Mouse (Mus musculus) forebrain, embryonic 15.5 days (tissue): Measurements from ENCODE around the gene Aldh1l1. TPM values are rescaled to one million over a fixed set of nuclear protein-coding genes. Genes with fewer than 3 reads are reported as not detected.

Experiments
- ATAC-seq: fragments of 200-750 bp; cut with Nextera tagmentation; replicated peaks from 2 replicates; pipeline ENCODE4 v1.8.0; 2017; ENCODE audit warnings: mild to moderate bottlenecking, moderate TSS enrichment, moderate library complexity
- H3K27ac ChIP-seq: fragments of 300-500 bp; sonication (generic); replicated peaks from 2 replicates; pipeline ENCODE4 v1.5.1; 2015; ENCODE audit warnings: mild to moderate bottlenecking, inconsistent platforms
- H3K27me3 ChIP-seq: fragments of 300-500 bp; sonication (generic); 2 replicates; pipeline ENCODE4 v1.6.1; 2015; ENCODE audit warnings: inconsistent platforms
- H3K36me3 ChIP-seq: fragments of 300-500 bp; sonication (generic); 2 replicates; pipeline ENCODE4 v1.6.1; 2015; ENCODE audit warnings: mild to moderate bottlenecking, inconsistent platforms
- H3K4me1 ChIP-seq: fragments of 300-500 bp; sonication (generic); 2 replicates; pipeline ENCODE4 v1.6.1; 2015; ENCODE audit warnings: inconsistent platforms
- H3K4me2 ChIP-seq: fragments of 300-500 bp; sonication (generic); replicated peaks from 2 replicates; pipeline ENCODE4 v1.6.1; 2015; ENCODE audit warnings: mild to moderate bottlenecking, inconsistent platforms
- H3K4me3 ChIP-seq: fragments of 300-500 bp; sonication (generic); 2 replicates; pipeline ENCODE4 v1.5.1; 2015; ENCODE audit warnings: mild to moderate bottlenecking, inconsistent platforms
- H3K9ac ChIP-seq: fragments of 300-500 bp; sonication (generic); replicated peaks from 2 replicates; pipeline ENCODE4 v1.6.1; 2015; ENCODE audit warnings: mild to moderate bottlenecking, inconsistent platforms
- H3K9me3 ChIP-seq: fragments of 300-500 bp; sonication (generic); 2 replicates; pipeline ENCODE4 v1.6.1; 2016; ENCODE audit warnings: inconsistent platforms
- WGBS: fragments of 180-500 bp; shearing (Covaris S2); methylation state at CpG from one replicate; pipeline ENCODE4 v1.1.7; 2015; ENCODE audit warnings: mixed read lengths; 5-methylcytosine and 5-hydroxymethylcytosine counted together
- polyA plus RNA-seq: library from polyadenylated mRNA; unstranded; fragments of >200 nt; fragmentation: Nextera tagmentation; extraction: Ambion mirVana; gene quantifications from 2 replicates; pipeline ENCODE4 v1.2.1, GENCODE M21; 2015

The Aldh1l1 gene
- polyA plus RNA-seq, 1 experiment from 2014 or later, result 35.6 TPM

DNA sequence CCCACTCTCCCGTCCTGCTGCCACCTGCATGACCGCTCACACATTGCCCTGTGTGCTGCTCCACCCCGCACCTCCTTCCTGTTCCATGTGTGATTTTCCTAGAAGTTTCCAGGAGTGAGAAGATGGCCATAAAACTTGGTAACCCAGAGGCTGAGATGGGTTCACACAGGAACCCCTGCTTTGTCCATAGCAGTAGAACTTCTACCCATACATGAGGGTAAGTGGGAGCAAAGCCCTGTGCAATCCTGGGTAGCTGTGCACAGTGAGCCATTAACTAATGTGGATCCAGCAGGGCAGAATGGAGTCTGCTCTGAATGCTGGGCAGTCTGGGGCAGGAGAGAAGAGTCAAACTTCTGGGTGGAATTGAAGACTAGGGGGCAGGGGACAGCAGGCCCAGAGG, 8.3 kb downstream of the Aldh1l1 start:
- Histone ChIP-seq H3K4me1 (peaks cover 27% of the 10 kb centered on the region), H3K27ac (0 out of 2 replicates have a peak overlapping the region, but pooled peaks have one; percentile 32), H3K27me3 (no peaks in the 10 kb centered on the region), H3K4me3 (no peak overlapping the region), H3K9ac (no peak overlapping the region), H3K4me2 (no peak overlapping the region), H3K36me3 (no peaks in the 10 kb centered on the region), H3K9me3 (no peaks in the 10 kb centered on the region)
- 92% methylated on average over 3 of the region's 3 CpGs for WGBS
- no peak for ATAC-seq

DNA sequence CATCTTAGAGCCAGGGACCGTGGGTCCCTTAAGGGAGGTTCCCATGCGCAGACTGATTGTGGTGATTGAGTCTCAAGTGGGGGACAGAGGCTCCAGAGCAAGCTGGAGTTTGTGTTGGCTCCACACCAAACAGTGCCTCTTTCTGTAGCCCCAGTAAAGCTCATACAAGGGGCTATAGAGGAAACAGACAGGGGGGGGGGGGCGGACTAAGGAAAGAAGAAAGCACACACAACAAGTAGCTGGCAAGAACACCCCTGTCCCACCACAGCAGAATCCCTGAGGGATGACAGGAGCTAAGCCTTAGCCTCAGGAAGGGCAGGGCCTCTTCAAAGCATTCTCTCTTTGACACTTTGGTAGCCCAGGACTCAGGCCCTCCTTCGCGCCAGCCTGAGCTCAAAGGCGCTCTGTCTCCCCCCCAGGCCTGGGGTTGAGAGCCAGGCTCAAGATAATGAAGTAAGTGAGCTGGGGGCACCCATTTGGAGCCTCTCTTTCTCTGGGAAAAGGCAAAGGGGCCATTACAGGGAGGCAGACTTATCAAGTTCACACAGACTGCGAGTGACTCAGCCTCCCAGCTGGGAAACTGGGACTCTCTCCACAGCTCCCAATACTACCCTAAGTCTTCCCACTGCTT, 9.2 kb downstream of the Aldh1l1 start:
- ATAC-seq, result peak; percentile 70
- 38% methylated on average over 7 of the region's 7 CpGs for WGBS
- no peaks in the 10 kb centered on the region for H3K27me3 ChIP-seq
- H3K4me3 ChIP-seq, result no peak overlapping the region
- H3K4me2 ChIP-seq, result no peak overlapping the region
- no peaks in the 10 kb centered on the region for H3K9me3 ChIP-seq
- no peaks in the 10 kb centered on the region for H3K36me3 ChIP-seq
- peaks cover 33% of the 10 kb centered on the region for H3K4me1 ChIP-seq
- peak overlapping the region; percentile 32 for H3K27ac ChIP-seq
- no peak overlapping the region for H3K9ac ChIP-seq

DNA sequence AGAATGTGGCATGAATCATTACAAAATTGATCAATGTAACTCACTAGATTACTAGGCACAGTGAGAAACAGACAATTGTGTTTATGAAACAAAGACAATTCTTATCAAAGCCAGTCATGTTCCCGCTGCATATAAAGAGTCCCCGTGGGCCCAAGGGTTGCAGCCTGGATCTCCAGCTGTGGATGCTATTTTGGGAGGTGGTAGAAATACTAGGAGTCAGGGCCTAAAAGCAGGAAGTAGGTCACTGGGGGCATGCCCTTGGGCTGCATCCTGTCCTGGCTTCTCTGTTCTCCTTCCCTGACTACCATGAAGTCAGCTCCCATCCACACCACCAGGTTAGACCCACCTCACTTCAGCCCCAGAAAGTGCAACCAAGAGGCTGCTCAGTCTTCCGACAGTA, 10.0 kb downstream of the Aldh1l1 start:
- ATAC-seq, result no peak
- Histone ChIP-seq H3K9ac (no peak overlapping the region), H3K4me1 (peaks cover 26% of the 10 kb centered on the region), H3K4me3 (no peak overlapping the region), H3K4me2 (no peak overlapping the region), H3K27ac (no peak overlapping the region), H3K9me3 (no peaks in the 10 kb centered on the region), H3K27me3 (no peaks in the 10 kb centered on the region), H3K36me3 (no peaks in the 10 kb centered on the region)
- 68% methylated on average over 3 of the region's 3 CpGs for WGBS

DNA sequence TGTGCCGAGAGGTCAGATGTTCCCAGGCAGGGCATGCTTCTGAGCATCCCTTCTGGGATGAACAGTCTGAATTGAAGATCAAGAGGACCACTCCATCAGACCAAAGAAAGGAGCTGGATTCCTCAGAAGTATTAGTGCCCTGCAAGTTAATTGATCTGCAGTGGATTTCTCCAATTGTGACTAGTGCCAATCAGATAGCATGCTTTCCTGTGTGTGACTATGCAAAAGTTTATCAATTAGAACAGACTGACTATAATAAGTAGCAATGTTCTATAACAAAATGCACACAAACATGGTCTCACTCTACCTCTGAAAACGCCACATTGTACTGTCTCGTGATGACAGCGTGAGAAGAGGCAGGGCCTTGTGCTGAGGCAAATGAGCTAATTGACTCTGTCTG, 13.3 kb downstream of the Aldh1l1 start:
- Histone ChIP-seq H3K27me3 (no peaks in the 10 kb centered on the region), H3K9me3 (no peaks in the 10 kb centered on the region), H3K4me1 (peaks cover 25% of the 10 kb centered on the region), H3K4me3 (no peak overlapping the region), H3K9ac (no peak overlapping the region), H3K4me2 (no peak overlapping the region), H3K36me3 (no peaks in the 10 kb centered on the region), H3K27ac (no peak overlapping the region)
- no peak; the same call in 1 of the 2 replicates for ATAC-seq
- 30% methylated on average over 4 of the region's 4 CpGs for WGBS

DNA sequence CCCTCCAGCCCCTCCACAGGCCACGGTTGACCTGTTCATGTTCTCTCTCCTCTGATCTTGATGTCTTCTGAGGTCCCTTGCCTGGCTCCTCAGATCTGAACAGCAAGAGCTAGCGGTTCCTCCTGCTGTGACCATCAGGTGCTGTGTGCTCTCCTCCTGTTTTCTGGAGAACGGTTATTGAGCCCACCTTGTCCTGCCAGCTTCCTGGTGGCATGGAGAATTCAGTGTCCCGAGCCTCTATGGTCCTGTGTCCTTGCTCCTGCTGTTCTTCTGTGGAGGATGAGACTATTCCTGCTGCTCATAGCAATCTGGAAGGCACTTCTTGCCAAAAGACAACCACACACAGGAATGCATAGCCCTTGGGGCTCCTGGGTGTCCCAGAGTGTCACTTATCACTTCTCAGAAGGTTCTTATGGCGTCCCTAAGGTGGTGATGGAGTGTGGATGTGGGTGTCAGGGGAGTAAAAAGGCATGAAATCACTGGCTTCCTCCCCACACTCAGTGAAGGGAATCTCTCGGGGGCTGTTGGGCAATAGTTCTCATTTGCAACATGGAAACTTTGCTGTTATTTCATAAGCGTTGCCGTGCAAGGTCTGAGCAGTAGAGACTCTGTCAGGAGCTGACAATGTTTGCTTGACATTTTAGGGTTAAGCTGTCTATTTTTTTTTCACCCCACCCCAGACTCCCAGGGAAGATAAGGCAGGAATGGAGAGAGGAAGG, 15.2 kb downstream of the Aldh1l1 start:
- no peak overlapping the region for H3K4me2 ChIP-seq
- H3K9me3 ChIP-seq, result no peaks in the 10 kb centered on the region
- 78% methylated on average over 8 of the region's 8 CpGs for WGBS
- no peak for ATAC-seq
- H3K27me3 ChIP-seq, result no peaks in the 10 kb centered on the region
- H3K4me1 ChIP-seq, result peaks cover 25% of the 10 kb centered on the region
- H3K4me3 ChIP-seq, result no peak overlapping the region
- no peaks in the 10 kb centered on the region for H3K36me3 ChIP-seq
- no peak overlapping the region for H3K27ac ChIP-seq
- H3K9ac ChIP-seq, result no peak overlapping the region

DNA sequence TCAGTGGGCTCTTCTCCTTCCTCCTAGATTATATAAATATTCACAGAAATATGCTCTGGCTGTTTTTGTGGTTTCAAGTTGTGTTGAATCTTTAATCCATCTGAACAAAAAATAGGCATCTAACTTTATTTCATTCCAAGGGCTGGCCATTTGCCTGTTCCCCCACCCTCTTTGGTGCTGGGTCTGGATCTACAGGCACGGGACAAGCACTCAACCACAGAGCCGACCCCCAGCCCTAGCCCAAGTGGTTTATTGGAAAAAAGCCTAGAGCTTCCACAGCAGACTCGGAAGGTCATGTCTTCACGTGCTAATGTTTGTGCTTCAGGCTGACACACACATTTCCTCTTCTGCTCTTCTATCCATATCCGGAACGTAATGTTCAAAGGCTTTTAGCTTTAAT, 19.7 kb downstream of the Aldh1l1 start:
- no peak overlapping the region for H3K4me2 ChIP-seq
- no peak overlapping the region for H3K4me3 ChIP-seq
- H3K9ac ChIP-seq, result no peak overlapping the region
- no peaks in the 10 kb centered on the region for H3K27me3 ChIP-seq
- peaks cover 38% of the 10 kb centered on the region for H3K4me1 ChIP-seq
- 49% methylated on average over 6 of the region's 6 CpGs for WGBS
- H3K27ac ChIP-seq, result peak overlapping the region; percentile 76
- no peaks in the 10 kb centered on the region for H3K9me3 ChIP-seq
- ATAC-seq, result no peak
- no peaks in the 10 kb centered on the region for H3K36me3 ChIP-seq

DNA sequence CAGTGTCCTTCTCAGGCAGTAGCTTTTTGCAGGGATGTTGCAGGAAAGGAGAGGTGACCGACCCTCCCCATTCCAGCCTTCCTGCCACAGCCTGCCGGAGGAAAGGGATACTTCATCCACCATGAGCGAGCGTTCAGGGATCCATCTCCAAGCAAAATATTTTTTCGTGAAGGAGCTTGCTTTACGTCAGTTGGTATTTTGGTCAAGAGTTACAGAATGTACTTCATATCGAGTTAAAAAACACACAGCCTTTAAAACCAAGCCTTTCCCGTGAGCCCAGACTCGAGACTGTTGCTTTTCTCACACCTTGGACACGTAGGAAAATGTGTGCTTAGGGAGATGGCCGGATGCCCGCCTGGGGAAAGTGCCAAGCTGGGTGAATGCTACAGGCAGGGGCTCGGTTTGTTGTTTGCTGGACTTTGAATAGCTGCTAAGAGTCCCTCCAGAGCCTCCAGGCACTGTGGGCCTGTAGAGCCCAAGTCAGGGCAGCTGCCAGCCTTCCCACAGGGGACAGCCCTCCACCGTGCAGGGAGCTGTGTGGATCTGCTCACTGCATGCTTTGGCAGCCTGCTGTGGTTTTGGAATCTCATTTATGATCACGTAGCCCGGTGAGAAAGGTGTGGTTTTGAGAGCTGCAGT, 20.6 kb downstream of the Aldh1l1 start:
- 0 out of 2 replicates have a peak overlapping the region, but pooled peaks have one; percentile 13 for H3K4me2 ChIP-seq
- ATAC-seq, result peak; percentile 93
- H3K4me3 ChIP-seq, result no peak overlapping the region
- H3K9ac ChIP-seq, result no peak overlapping the region
- no peaks in the 10 kb centered on the region for H3K27me3 ChIP-seq
- no peaks in the 10 kb centered on the region for H3K36me3 ChIP-seq
- no peaks in the 10 kb centered on the region for H3K9me3 ChIP-seq
- WGBS, result 36% methylated on average over 16 of the region's 16 CpGs
- peak overlapping the region; percentile 76 for H3K27ac ChIP-seq
- H3K4me1 ChIP-seq, result peaks cover 38% of the 10 kb centered on the region

DNA sequence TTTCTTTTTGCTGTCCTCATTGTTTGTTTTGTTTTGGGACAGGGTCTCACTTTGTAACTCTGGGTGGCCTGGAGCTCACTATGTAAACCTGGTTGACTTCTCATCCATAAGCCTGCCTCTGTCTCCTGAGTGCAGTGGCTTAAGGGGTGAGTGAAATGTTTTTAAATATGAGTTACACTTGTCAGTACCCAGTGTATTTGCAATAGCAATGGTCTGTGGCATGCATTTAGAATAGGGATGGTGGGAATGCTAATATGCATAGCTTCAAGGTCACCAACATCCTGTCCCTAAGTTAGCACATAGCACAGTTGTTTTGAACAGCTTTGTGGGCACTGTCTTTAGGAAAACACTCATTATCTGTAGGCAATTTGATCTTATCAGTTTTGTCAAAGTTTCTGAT, 21.2 kb downstream of the Aldh1l1 start:
- Histone ChIP-seq H3K4me2 (0 out of 2 replicates have a peak overlapping the region, but pooled peaks have one; percentile 13), H3K9ac (no peak overlapping the region), H3K36me3 (no peaks in the 10 kb centered on the region), H3K9me3 (no peaks in the 10 kb centered on the region), H3K4me1 (peaks cover 38% of the 10 kb centered on the region), H3K27ac (peak overlapping the region; percentile 76), H3K27me3 (no peaks in the 10 kb centered on the region), H3K4me3 (no peak overlapping the region)
- no peak for ATAC-seq

DNA sequence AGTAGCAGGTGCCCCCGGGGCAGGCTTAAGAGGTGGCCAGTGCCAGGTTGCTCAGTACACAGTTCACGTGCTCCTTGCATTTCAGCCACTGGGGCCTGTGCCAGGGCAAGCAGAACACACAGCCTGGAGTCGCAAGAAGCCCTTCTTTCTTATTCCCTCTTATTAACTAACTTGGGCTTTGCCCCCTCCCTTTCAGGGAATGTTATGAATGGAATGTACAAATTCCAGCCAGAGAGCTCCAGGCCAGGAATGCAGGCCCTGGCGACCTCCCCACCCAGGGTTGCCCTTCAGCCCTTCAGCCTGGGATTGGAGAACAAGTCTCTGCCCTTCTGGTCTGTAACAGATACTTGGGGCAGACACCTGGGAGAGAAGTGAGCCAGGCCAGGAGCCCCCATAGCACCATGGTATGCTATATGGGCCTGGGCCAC, 22.0 kb downstream of the Aldh1l1 start:
- Histone ChIP-seq H3K27ac (peak overlapping the region; percentile 76), H3K27me3 (no peaks in the 10 kb centered on the region), H3K9me3 (no peaks in the 10 kb centered on the region), H3K9ac (no peak overlapping the region), H3K36me3 (no peaks in the 10 kb centered on the region), H3K4me2 (no peak overlapping the region), H3K4me3 (no peak overlapping the region), H3K4me1 (peaks cover 38% of the 10 kb centered on the region)
- WGBS, result 19% methylated on average over 4 of the region's 4 CpGs
- peak; percentile 82 for ATAC-seq

DNA sequence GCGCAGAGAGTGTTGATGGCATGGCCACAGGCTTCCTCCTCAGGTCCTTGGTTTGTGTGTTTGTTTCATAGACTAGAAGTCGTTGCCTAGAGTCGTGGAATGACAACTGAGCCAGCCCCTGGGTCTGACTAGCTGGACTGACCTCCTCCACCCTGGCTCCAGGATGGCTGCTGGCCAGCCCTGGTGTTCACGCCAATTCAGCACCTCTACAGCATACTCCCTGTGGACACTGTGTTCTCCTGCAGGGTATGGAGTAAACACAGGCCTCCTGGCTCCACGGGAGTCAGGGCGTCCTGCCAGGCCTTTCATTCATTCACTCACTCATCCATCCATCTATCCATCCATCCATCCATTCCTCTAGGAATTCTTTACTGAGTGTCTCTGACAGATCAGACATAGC, 22.9 kb downstream of the Aldh1l1 start:
- no peaks in the 10 kb centered on the region for H3K36me3 ChIP-seq
- H3K4me2 ChIP-seq, result no peak overlapping the region
- no peak overlapping the region for H3K9ac ChIP-seq
- H3K27me3 ChIP-seq, result no peaks in the 10 kb centered on the region
- no peak for ATAC-seq
- H3K9me3 ChIP-seq, result no peaks in the 10 kb centered on the region
- no peak overlapping the region for H3K4me3 ChIP-seq
- H3K4me1 ChIP-seq, result peaks cover 38% of the 10 kb centered on the region
- 66% methylated on average over 6 of the region's 6 CpGs for WGBS
- H3K27ac ChIP-seq, result peak overlapping the region; percentile 22; the same call in 1 of the 2 replicates

DNA sequence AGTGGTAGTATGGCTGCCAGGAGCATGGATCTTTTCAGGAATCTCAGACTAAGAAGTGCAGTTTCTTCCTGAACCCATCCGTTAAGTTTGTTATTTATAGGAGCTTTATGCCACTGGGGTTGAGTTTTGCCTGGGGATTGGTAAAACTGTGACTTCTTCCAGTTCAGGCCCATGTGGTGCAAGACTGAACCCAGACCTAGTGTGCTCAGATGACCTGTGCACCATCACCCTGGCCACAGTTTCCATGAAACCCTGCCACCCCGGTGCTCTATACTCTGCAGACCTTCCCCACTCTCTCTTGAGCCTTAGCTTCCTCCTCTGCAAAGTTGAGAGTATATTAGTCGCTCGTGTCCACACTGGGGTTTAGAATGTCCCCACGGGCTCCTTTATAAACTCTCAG, 26.2 kb downstream of the Aldh1l1 start:
- 87% methylated on average over 5 of the region's 5 CpGs for WGBS
- no peaks in the 10 kb centered on the region for H3K36me3 ChIP-seq
- no peak overlapping the region for H3K4me2 ChIP-seq
- H3K27me3 ChIP-seq, result no peaks in the 10 kb centered on the region
- H3K9me3 ChIP-seq, result no peaks in the 10 kb centered on the region
- H3K9ac ChIP-seq, result no peak overlapping the region
- no peak overlapping the region for H3K4me3 ChIP-seq
- H3K4me1 ChIP-seq, result peaks cover 18% of the 10 kb centered on the region
- ATAC-seq, result no peak
- H3K27ac ChIP-seq, result no peak overlapping the region

DNA sequence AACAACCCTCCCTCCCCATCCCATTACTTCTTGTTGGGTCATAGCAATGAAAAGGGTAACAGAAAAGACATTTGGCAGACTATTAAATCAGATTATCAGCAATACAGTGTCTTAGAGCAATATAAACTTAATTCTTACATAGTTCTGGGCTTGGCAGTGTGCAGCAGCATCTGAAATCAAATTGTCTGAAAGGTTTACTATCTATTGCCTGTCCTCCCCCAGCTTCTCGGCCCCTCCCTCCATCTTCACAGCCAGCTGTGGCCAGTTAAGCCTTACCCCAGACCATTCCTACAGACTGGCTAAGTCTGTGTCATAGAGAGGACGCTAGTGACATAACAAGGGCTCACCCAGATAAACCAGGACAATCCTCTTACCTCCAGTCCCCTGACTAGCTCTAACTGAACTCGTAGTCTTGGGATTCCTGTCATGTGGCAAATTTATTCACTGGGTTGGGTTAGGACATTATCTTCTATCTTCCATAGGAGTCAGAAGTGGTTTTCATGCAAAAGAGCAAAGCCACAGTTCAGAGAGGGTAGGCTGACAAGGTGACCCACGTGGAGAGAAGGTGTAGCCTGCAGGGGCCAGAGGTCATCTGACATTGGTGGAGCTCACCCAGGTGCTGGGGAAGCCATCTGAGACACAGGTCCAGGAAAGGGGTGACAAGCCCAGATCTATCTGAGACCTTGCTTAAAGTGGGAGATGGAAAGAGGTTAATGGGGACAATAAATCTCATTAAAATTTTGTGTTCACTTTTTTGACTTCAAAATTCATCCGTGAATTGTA, 27.0 kb downstream of the Aldh1l1 start:
- 82% methylated on average over 5 of the region's 5 CpGs for WGBS
- no peak for ATAC-seq
- Histone ChIP-seq H3K9ac (no peak overlapping the region), H3K4me3 (no peak overlapping the region), H3K27ac (no peak overlapping the region), H3K4me1 (peaks cover 10% of the 10 kb centered on the region), H3K9me3 (no peaks in the 10 kb centered on the region), H3K27me3 (no peaks in the 10 kb centered on the region), H3K36me3 (no peaks in the 10 kb centered on the region), H3K4me2 (no peak overlapping the region)
